Mouse (Mus musculus) gastrocnemius, postnatal 36 days (tissue): ENCODE data around the gene Acyp2. TPM values are rescaled to one million over a fixed set of nuclear protein-coding genes. Genes with fewer than 3 reads are reported as not detected.

Source experiments
- total RNA-seq, 2 experiments: library from RNA; stranded (reverse); gene quantifications; 2 replicates each; pipeline ENCODE4 v1.2.3; 2021

Gene Acyp2
- total RNA-seq, 2 experiments from 2014 or later: 109 to 127 TPM

Other genes starting within 250 kb of the Acyp2 start
- gene 4930505A04Rik, start 177.8 kb downstream of the Acyp2 start, total RNA-seq: under 1 TPM in 1 of 2 experiments, not detected in 1; 0.48 TPM
- gene Psme4, start 122.1 kb upstream of the Acyp2 start, total RNA-seq: 100 to 1,000 TPM; 152 to 161 TPM
- gene Gpr75, start 235.8 kb upstream of the Acyp2 start, total RNA-seq: under 1 TPM in 1 of 2 experiments, not detected in 1; 0.07 TPM
- gene Asb3, start 235.8 kb upstream of the Acyp2 start, total RNA-seq: 1 to 10 TPM; 5.5 to 6.7 TPM